Comparison of ENCODE assay signal across 20 mouse cellular contexts in genomic region chrX:73574605-73574948, GRCm38 (mm10).
DNase-seq lines count a peak whose midpoint lies in the region; ATAC-seq and TF ChIP-seq lines count a peak whose summit lies in the region.
"Had no signal": no experiment of that assay in that cellular context is flagged by ENCODE, and none has a peak within 500 bp of the region (broad histone marks: within the 10 kb centered on the region; RNA-seq: fewer than 3 reads in every experiment).

No protein-coding gene starts in this region.

- 34% methylated on average over 2 of the region's 3 CpGs for WGBS in macrophage (ENCODE audit: missing documents)

- H3K9ac ChIP-seq in MEL (ENCODE audit: control insufficient read depth, low read depth, low read length, poor library complexity, severe bottlenecking) = no peak overlapping the region
- H3K9ac ChIP-seq: embryonic facial prominence, embryonic 13.5 days; forebrain, embryonic 12.5 days; heart, embryonic 12.5 days; hindbrain, embryonic 15.5 days had no signal

- H3K27ac ChIP-seq in MEL (ENCODE audit: control insufficient read depth, low read depth, low read length) (0 out of 2 replicates have a peak overlapping the region, but pooled peaks have one; percentile 36), macrophage (peak overlapping the region; percentile 65)
- H3K27ac ChIP-seq: embryonic facial prominence, embryonic 13.5 days; forebrain, embryonic 12.5 days; hindbrain, embryonic 15.5 days had no signal

- H3K4me3 ChIP-seq in MEL (ENCODE audit: control insufficient read depth in 1 of 2, insufficient read depth in 1 of 2, low read depth in 2 of 2, low read length in 2 of 2) (no peak overlapping the region), macrophage (ENCODE audit: inconsistent target) (no peak overlapping the region)
- H3K4me3 ChIP-seq: embryonic facial prominence, embryonic 13.5 days; forebrain, embryonic 12.5 days; heart, embryonic 12.5 days; hindbrain, embryonic 15.5 days had no signal

- no peak for TF ChIP-seq CTCF in MEL (IDR thresholded peaks at IDR 0.05 in 2 of 3, conservative IDR thresholded peaks at IDR 0.05 in 1 of 3; ENCODE audit: control insufficient read depth in 1 of 3, insufficient read depth in 1 of 3, low read depth in 2 of 3, low read length in 3 of 3, poor library complexity in 1 of 3, severe bottlenecking in 1 of 3)

- H3K9me3 ChIP-seq in MEL (replicated peaks; ENCODE audit: insufficient read depth, low read length) = no peaks in the 10 kb centered on the region
- H3K9me3 ChIP-seq: embryonic facial prominence, embryonic 13.5 days; forebrain, embryonic 12.5 days; G1E; heart, embryonic 12.5 days; hindbrain, embryonic 15.5 days had no signal

- TF ChIP-seq RAD21 in MEL (IDR thresholded peaks at IDR 0.05; ENCODE audit: low read depth, low read length) = no peak

- peaks cover 3 to 28% of the 10 kb centered on the region in 2 experiments for H3K4me1 ChIP-seq in MEL (ENCODE audit: control insufficient read depth in 1 of 2, insufficient read depth in 2 of 2, low read length in 2 of 2)
- H3K4me1 ChIP-seq: embryonic facial prominence, embryonic 13.5 days; forebrain, embryonic 12.5 days; hindbrain, embryonic 15.5 days had no signal

- TF ChIP-seq EP300 in MEL (IDR thresholded peaks at IDR 0.05; ENCODE audit: low read depth in 1 of 2, low read length in 2 of 2) = peak; percentile 63 to 76

- ATAC-seq in common myeloid progenitor, adult 5-6 weeks (replicated peaks; ENCODE audit: low read depth, poor library complexity, severe bottlenecking) = peak; percentile 45
- ATAC-seq: activated CD4-positive, CD25-positive, alpha-beta regulatory T cell, adult 4 months; CD4-positive, CD25-positive, alpha-beta regulatory T cell, adult 4 months; intestine, embryonic 16.5 days; Patski had no signal

- TF ChIP-seq POLR2A in MEL (IDR thresholded peaks at IDR 0.05; ENCODE audit: control insufficient read depth in 1 of 2, insufficient read depth in 1 of 2, low read depth in 1 of 2, low read length in 2 of 2, poor library complexity in 1 of 2) = no peak

- H3K36me3 ChIP-seq in MEL (ENCODE audit: control insufficient read depth in 1 of 2, insufficient read depth in 2 of 2, low read length in 2 of 2) (peaks cover 0 to 27% of the 10 kb centered on the region in 2 experiments; a peak in 2 of 4 replicates), macrophage (ENCODE audit: inconsistent target) (no peaks in the 10 kb centered on the region)
- H3K36me3 ChIP-seq: embryonic facial prominence, embryonic 13.5 days; forebrain, embryonic 12.5 days; G1E; heart, embryonic 12.5 days; hindbrain, embryonic 15.5 days had no signal

- intact Hi-C loops in heart, postnatal 25 days (cut with DNase I) = no loop called here
- intact Hi-C loops in left cerebral cortex, postnatal 25 days (cut with DNase I) = loop anchor here (5.0 kb wide), 1 partner anchor 838 kb away; no protein-coding TSS in a partner anchor

- H3K79me2 ChIP-seq in MEL (ENCODE audit: control insufficient read depth, insufficient read depth, low read length, poor library complexity) = no peaks in the 10 kb centered on the region
- no peaks in the 10 kb centered on the region for H3K79me2 ChIP-seq in macrophage (ENCODE audit: inconsistent target)

- DNase-seq in 416B (ENCODE audit: low read depth) = peak; percentile 58
- DNase-seq in MEL (ENCODE audit: low read depth, low spot score) = peak; percentile 59
- no peak for DNase-seq in heart, postnatal 25 days (ENCODE audit: low spot score)
- no peak for DNase-seq in left cerebral cortex, postnatal 25 days (ENCODE audit: low spot score in 2 of 2)
- DNase-seq in right cerebral cortex, adult 2 months (ENCODE audit: low spot score in 2 of 2) = no peak
- DNase-seq: cerebellum, adult 11 months; cerebellum, adult 8-10 months; gastrocnemius, postnatal 10 days; heart, postnatal 36 days had no signal

- no peaks in the 10 kb centered on the region for H3K27me3 ChIP-seq in MEL (ENCODE audit: control insufficient read depth in 1 of 2, insufficient read depth in 2 of 2, low read length in 2 of 2)
- H3K27me3 ChIP-seq: hindbrain, embryonic 15.5 days had no signal

TF ChIP-seq in MEL, 35 proteins besides CTCF, POLR2A, EP300 and RAD21:
- TF ChIP-seq MYC (IDR thresholded peaks at IDR 0.05; ENCODE audit: low read depth, low read length) = peak; percentile 38; the same call in 1 of the 2 replicates
- TF ChIP-seq USF2 (IDR thresholded peaks at IDR 0.05; ENCODE audit: borderline replicate concordance in 1 of 2, insufficient read depth in 1 of 2, low read depth in 1 of 2, low read length in 2 of 2) = no peak
- TF ChIP-seq E2F4 (IDR thresholded peaks at IDR 0.05; ENCODE audit: borderline replicate concordance, low read depth, low read length) = no peak
- TF ChIP-seq TCF12 (IDR thresholded peaks at IDR 0.05; ENCODE audit: low read depth, low read length) = peak; percentile 53; the same call in 1 of the 2 replicates
- TF ChIP-seq NELFE (IDR thresholded peaks at IDR 0.05; ENCODE audit: low read depth, low read length) = no peak
- TF ChIP-seq ETS1 (IDR thresholded peaks at IDR 0.05; ENCODE audit: low read depth, low read length) = peak; percentile 52; the same call in 1 of the 2 replicates
- TF ChIP-seq GATA1 (IDR thresholded peaks at IDR 0.05; ENCODE audit: low read depth, low read length) = peak; percentile 81
- TF ChIP-seq JUND (IDR thresholded peaks at IDR 0.05; ENCODE audit: low read depth, low read length) = no peak
- TF ChIP-seq RCOR1 (IDR thresholded peaks at IDR 0.05; ENCODE audit: low read depth, low read length) = peak; percentile 73; the same call in 1 of the 2 replicates
- TF ChIP-seq MYB (IDR thresholded peaks at IDR 0.05; ENCODE audit: low read depth, low read length) = no peak

Comparison
In these comparisons a context has a peak if more than half of its experiments do, and no peak if none do; other contexts are left out.
1. DNase-seq: peak in 416B (single experiment) and MEL (single experiment); none in heart, postnatal 25 days (single experiment), left cerebral cortex, postnatal 25 days (0 of 2) and right cerebral cortex, adult 2 months (0 of 2).